Mouse (Mus musculus) stomach, embryonic 14.5 days (tissue): ENCODE data around the gene Myo16. TPM values are rescaled to one million over a fixed set of nuclear protein-coding genes. Genes with fewer than 3 reads are reported as not detected.

Experiments
- ATAC-seq: fragments of 200-750 bp; cut with Nextera tagmentation; 2 replicates; pipeline ENCODE4 v1.8.0; 2017; ENCODE audit warnings: low read depth, moderate TSS enrichment; ENCODE audit not compliant: insufficient number of reproducible peaks, insufficient read depth, low FRiP score
- H3K27ac ChIP-seq: fragments of 300-500 bp; sonication (generic); 2 replicates; pipeline ENCODE4 v1.5.1; 2014; ENCODE audit warnings: mild to moderate bottlenecking, low read length, moderate library complexity, mixed read lengths
- H3K27me3 ChIP-seq: fragments of 300-500 bp; sonication (generic); 2 replicates; pipeline ENCODE4 v1.6.1; 2014; ENCODE audit warnings: low read length, control low read depth, mixed read lengths; ENCODE audit not compliant: control insufficient read depth, insufficient read depth
- H3K36me3 ChIP-seq: fragments of 300-500 bp; sonication (generic); 2 replicates; pipeline ENCODE4 v1.6.1; 2014; ENCODE audit warnings: mild to moderate bottlenecking, control low read depth, low read length, moderate library complexity, mixed read lengths; ENCODE audit not compliant: control insufficient read depth, insufficient read depth
- H3K4me1 ChIP-seq: fragments of 300-500 bp; sonication (generic); 2 replicates; pipeline ENCODE4 v1.6.1; 2014; ENCODE audit warnings: low read length, control low read depth, mixed read lengths; ENCODE audit not compliant: control insufficient read depth, insufficient read depth
- H3K4me2 ChIP-seq: fragments of 300-500 bp; sonication (generic); replicated peaks from 2 replicates; pipeline ENCODE4 v1.6.1; 2014; ENCODE audit warnings: low read depth, low read length, control low read depth
- H3K4me3 ChIP-seq: fragments of 300-500 bp; sonication (generic); 2 replicates; pipeline ENCODE4 v1.5.1; 2014; ENCODE audit warnings: low read depth, low read length, control low read depth
- H3K9ac ChIP-seq: fragments of 300-500 bp; sonication (generic); replicated peaks from 2 replicates; pipeline ENCODE4 v1.6.1; 2014; ENCODE audit warnings: low read depth, mild to moderate bottlenecking, control low read depth, low read length, moderate library complexity, mixed read lengths
- H3K9me3 ChIP-seq: fragments of 300-500 bp; sonication (generic); 2 replicates; pipeline ENCODE4 v1.6.1; 2016; ENCODE audit warnings: low read depth, low read length, control low read depth; ENCODE audit not compliant: control insufficient read depth
- WGBS: fragments of 180-500 bp; shearing (Covaris S2); extraction: QIAGEN DNeasy Blood & Tissue Kit; methylation state at CpG from one replicate; pipeline ENCODE4 v1.1.7; 2014; 5-methylcytosine and 5-hydroxymethylcytosine counted together
- polyA plus RNA-seq: library from polyadenylated mRNA; unstranded; fragments of >200 nt; fragmentation: Nextera tagmentation; extraction: Ambion mirVana; gene quantifications from 2 replicates; pipeline ENCODE4 v1.2.1, GENCODE M21; 2014

The Myo16 gene
- polyA plus RNA-seq, 1 experiment from 2014 or later: 6.4 TPM

DNA sequence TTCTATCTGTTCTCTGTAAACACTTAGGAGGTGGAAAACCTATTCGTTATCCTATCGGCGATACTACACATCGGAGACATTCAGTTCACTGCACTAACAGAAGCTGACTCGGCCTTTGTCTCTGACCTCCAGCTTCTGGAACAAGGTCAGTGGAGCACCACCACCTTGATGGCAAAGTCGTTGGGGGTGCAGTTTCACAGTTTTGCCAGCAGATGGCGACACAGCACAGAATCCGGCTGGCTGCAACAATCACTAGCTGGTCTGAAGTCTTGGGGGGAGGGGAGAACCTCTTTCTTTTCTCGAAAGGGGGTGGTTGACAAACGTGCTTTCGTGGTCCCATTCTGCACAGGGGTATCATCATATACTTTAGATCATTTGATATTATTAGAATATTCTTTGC is 285.1 kb downstream of the Myo16 start:
- H3K4me2 ChIP-seq: no peak overlapping the region
- no peak for ATAC-seq
- H3K9me3 ChIP-seq: no peaks in the 10 kb centered on the region
- H3K27ac ChIP-seq: no peak overlapping the region
- WGBS: 14% methylated on average over 11 of the region's 11 CpGs
- no peak overlapping the region for H3K9ac ChIP-seq
- no peaks in the 10 kb centered on the region for H3K4me1 ChIP-seq
- no peak overlapping the region for H3K4me3 ChIP-seq
- H3K27me3 ChIP-seq: no peaks in the 10 kb centered on the region
- H3K36me3 ChIP-seq: no peaks in the 10 kb centered on the region

GRCm38 (mm10) chr8:10439595-10440453 is 286.1 kb downstream of the Myo16 start:
- Histone ChIP-seq H3K4me1 (no peaks in the 10 kb centered on the region), H3K4me3 (no peak overlapping the region), H3K9ac (no peak overlapping the region), H3K36me3 (no peaks in the 10 kb centered on the region), H3K9me3 (no peaks in the 10 kb centered on the region), H3K27me3 (no peaks in the 10 kb centered on the region), H3K4me2 (no peak overlapping the region), H3K27ac (no peak overlapping the region)
- WGBS: 61% methylated on average over 16 of the region's 16 CpGs
- no peak for ATAC-seq

GRCm38 (mm10) chr8:10442562-10442961 is 288.9 kb downstream of the Myo16 start:
- no peak for ATAC-seq
- no peaks in the 10 kb centered on the region for H3K4me1 ChIP-seq
- 62% methylated on average over 3 of the region's 3 CpGs for whole genome bisulfite sequencing
- no peaks in the 10 kb centered on the region for H3K27me3 ChIP-seq
- H3K4me2 ChIP-seq: no peak overlapping the region
- no peak overlapping the region for H3K27ac ChIP-seq
- no peak overlapping the region for H3K4me3 ChIP-seq
- no peaks in the 10 kb centered on the region for H3K9me3 ChIP-seq
- H3K9ac ChIP-seq: no peak overlapping the region
- H3K36me3 ChIP-seq: no peaks in the 10 kb centered on the region

DNA sequence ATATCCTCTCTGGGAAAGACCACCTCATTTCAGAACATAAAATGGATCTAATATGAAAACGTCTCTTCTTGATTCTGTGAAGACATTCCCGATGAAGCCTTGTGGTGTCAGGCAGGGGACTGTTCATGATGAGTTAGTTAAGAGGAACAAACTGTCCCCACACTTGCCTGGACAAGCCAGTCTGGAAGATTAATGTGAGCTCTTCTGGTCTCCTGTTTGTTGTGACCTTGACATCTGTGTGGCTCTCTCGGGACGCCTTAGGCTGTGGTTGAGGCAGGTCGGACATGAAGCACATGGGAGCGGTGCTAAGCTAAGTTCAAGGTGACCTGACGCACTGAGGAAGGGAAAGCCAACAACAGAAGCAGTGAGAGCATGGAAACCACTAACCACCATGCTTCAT is 291.3 kb downstream of the Myo16 start:
- ATAC-seq: no peak
- H3K4me3 ChIP-seq: no peak overlapping the region
- no peaks in the 10 kb centered on the region for H3K4me1 ChIP-seq
- no peak overlapping the region for H3K4me2 ChIP-seq
- no peak overlapping the region for H3K9ac ChIP-seq
- H3K9me3 ChIP-seq: no peaks in the 10 kb centered on the region
- no peaks in the 10 kb centered on the region for H3K36me3 ChIP-seq
- no peak overlapping the region for H3K27ac ChIP-seq
- H3K27me3 ChIP-seq: no peaks in the 10 kb centered on the region
- WGBS: 80% methylated on average over 7 of the region's 7 CpGs

DNA sequence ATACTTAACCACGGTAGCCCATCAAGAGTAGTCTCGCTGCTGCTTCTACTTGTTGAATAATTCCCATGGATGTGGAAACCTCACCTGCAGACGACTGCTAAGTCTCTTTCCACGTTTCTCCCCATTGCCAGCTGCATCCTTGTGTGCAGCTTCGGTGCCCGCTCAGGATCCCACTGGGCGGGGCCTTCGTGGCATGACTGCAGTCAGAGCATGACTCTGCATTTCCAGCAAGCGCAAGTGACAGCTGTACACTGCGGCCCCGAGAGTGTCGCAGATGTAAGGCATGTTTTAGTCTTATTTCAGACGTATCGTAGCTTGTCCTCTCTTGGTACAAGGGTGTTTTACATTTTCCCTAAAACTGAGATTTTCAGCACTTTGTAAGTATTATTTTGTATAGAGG is 294.8 kb downstream of the Myo16 start:
- no peak overlapping the region for H3K9ac ChIP-seq
- H3K4me2 ChIP-seq: no peak overlapping the region
- H3K9me3 ChIP-seq: no peaks in the 10 kb centered on the region
- no peaks in the 10 kb centered on the region for H3K36me3 ChIP-seq
- WGBS: 84% methylated on average over 14 of the region's 14 CpGs
- H3K4me3 ChIP-seq: no peak overlapping the region
- no peak for ATAC-seq
- no peak overlapping the region for H3K27ac ChIP-seq
- no peaks in the 10 kb centered on the region for H3K4me1 ChIP-seq
- no peaks in the 10 kb centered on the region for H3K27me3 ChIP-seq

DNA sequence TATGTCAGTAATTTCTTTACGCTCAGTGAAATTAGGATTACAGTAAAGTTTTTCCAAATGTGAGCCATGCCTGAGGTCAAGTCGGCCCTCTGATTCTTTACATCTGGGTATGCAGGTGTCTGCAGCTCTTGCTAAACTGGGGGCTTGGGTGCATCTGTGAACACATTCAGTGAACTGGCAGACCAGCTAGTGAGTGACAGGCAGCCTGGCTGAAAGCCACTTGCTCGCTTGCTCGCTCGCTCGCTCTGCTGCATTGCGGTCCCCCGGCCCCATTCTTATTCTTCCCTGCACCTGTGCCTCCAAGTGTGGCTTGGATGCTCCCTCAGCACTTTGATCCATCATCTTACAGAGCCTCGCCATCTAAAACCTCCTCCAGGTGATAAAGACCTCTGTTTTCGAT is 299.3 kb downstream of the Myo16 start:
- Histone ChIP-seq H3K9me3 (no peaks in the 10 kb centered on the region), H3K27me3 (no peaks in the 10 kb centered on the region), H3K27ac (no peak overlapping the region), H3K9ac (no peak overlapping the region), H3K36me3 (no peaks in the 10 kb centered on the region), H3K4me2 (no peak overlapping the region), H3K4me1 (no peaks in the 10 kb centered on the region), H3K4me3 (no peak overlapping the region)
- ATAC-seq: no peak
- WGBS: 83% methylated on average over 10 of the region's 10 CpGs

GRCm38 (mm10) chr8:10458151-10458649 is 304.5 kb downstream of the Myo16 start:
- WGBS: 75% methylated on average over 9 of the region's 9 CpGs
- Histone ChIP-seq H3K4me1 (no peaks in the 10 kb centered on the region), H3K4me2 (no peak overlapping the region), H3K27ac (no peak overlapping the region), H3K4me3 (no peak overlapping the region), H3K9me3 (no peaks in the 10 kb centered on the region), H3K36me3 (no peaks in the 10 kb centered on the region), H3K27me3 (no peaks in the 10 kb centered on the region), H3K9ac (no peak overlapping the region)
- no peak for ATAC-seq

DNA sequence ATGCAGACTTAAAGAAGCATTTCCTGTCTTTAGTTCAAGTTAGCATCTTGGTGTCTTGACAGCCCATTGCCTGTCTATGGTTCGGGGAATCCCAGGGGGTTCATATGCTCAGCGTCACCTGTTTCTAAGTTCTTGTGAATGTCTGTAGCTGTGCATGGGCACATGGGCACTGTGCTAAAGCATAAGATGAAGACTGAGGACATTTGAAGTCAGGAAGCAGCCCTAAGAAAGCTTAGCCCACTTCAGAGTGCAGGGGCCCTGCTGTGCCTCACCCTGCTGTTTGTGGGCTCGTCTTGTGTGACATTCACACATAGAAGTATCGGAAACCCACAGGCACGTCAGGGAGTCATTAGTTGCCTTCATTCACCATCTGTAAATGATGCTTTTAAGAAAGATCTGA is 308.6 kb downstream of the Myo16 start:
- Histone ChIP-seq H3K9me3 (no peaks in the 10 kb centered on the region), H3K9ac (no peak overlapping the region), H3K4me3 (no peak overlapping the region), H3K4me2 (no peak overlapping the region), H3K36me3 (no peaks in the 10 kb centered on the region), H3K27ac (no peak overlapping the region), H3K4me1 (0 out of 2 replicates have a peak, but pooled peaks cover 4% of the 10 kb centered on the region), H3K27me3 (no peaks in the 10 kb centered on the region)
- 85% methylated on average over 5 of the region's 5 CpGs for WGBS
- no peak for ATAC-seq
